Mouse (Mus musculus): ENCODE measurements around the gene Tmem59l. TPM values are rescaled to one million over a fixed set of nuclear protein-coding genes. Genes with fewer than 3 reads are reported as not detected.
A peak's percentile ranks its signal among the peaks of the same experiment; 100 is the strongest.

Gene Tmem59l
- total RNA-seq, 2 experiments from 2014 or later, result not detected

DNA sequence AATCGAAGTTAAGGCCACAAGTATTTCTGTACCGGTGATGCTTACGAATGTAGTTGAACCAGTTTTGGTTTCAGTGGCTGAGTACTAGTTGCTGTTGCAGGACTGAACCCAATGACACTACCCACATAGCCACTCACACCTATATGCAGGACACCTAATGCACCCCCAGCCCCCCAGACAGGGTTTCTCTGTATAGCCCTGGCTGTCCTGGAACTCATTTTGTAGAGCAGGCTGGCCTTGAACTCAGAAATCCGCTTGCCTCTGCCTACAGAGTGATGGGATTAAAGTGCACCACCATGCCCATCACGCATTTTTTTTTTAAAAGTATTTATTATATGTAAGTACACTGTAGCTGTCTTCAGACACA lies 19.9 kb upstream of the Tmem59l start:
- DNase-seq, result no peak

DNA sequence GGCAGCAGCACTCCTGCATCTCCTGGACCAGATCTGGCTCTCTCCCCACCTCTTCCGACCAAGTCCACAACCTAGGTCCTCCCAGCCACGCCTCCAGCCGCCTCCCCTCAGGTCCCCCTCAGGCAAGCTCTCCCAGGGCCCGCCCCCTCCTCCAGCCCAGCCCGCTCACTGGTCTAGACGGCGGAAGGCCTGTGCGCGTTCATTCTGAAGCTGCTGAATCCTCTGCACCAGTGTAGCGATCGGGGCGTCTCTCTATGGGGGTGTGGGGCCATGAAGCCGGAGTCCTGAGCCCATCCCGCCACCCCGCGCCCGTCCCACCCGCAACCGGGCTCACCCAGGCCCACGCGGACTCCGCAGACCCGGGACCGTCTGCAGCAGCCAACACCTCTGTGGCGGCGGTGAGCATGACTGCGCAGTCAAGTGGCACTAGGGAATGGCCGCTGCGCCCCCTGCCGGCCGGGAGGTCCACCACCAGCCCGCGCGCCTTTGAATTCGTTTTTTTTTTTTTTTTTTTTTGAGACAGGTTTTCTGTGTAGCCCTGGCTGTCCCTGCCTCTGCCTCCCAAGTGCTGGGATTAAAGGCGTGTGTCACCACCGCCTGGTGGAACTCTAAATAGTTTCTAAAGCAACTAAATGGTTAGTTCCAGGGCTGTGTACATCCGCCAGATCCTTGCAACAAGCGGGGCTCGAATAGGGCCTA lies 19.3 kb upstream of the Tmem59l start, which contains the start of gene Rex1bd:
Gene Rex1bd (minus strand): TSS at position 425 of the 699 bp plus-strand sequence.
- peak; percentile 96 for DNase-seq

GRCm38 (mm10) chr8:70505698-70506327 lies 18.7 kb upstream of the Tmem59l start:
- no peak for DNase-seq

DNA sequence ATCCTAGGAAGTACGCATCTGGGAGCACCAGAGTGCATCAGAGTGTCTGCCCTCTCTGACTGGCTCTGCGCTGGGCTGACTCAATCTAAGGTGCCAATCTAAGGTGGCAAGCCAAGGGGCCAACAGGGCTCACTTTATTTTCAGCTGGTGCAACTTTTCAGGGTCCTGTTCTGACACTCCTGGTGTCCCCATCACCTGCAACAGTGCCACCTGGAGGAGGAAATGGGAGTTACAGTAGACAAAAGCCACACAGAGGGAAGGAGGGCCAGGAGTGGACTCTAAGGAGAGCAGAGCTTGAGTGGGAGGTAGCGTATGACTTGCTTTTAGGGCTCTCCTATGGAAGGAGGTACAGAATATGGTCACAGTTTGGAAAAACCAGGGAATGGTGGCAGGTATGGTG lies 17.7 kb upstream of the Tmem59l start:
- DNase-seq, result peak; percentile 74 to 93

DNA sequence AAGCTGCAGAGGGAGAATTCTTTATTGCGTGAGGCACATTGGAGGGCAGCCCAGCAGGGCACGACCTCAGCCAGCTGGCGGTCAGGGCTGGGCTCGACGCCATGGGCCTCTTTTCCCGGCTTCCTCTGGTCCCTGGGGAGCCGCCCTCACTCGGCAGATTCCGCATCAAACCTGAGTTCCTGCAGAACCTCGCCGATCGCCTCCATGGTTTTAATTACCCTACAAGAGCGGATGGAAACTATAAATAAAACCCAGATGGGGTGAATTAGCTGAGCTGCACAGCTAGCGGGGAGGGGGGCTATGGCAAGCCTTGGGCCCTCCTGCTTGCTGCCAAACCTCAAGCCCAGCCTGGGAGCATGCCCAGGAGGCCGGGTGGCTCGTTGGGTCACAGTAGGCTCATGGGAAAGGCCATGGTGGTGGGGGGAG lies 17.1 kb upstream of the Tmem59l start:
- peak; percentile 80 to 81 for DNase-seq

- DNase-seq, result peak; percentile 66 to 79
Observed at GRCm38 (mm10) chr8:70503062-70503750, 16.0 kb upstream of the Tmem59l start.

GRCm38 (mm10) chr8:70502540-70502939 lies 15.4 kb upstream of the Tmem59l start:
- DNase-seq, result no peak

DNA sequence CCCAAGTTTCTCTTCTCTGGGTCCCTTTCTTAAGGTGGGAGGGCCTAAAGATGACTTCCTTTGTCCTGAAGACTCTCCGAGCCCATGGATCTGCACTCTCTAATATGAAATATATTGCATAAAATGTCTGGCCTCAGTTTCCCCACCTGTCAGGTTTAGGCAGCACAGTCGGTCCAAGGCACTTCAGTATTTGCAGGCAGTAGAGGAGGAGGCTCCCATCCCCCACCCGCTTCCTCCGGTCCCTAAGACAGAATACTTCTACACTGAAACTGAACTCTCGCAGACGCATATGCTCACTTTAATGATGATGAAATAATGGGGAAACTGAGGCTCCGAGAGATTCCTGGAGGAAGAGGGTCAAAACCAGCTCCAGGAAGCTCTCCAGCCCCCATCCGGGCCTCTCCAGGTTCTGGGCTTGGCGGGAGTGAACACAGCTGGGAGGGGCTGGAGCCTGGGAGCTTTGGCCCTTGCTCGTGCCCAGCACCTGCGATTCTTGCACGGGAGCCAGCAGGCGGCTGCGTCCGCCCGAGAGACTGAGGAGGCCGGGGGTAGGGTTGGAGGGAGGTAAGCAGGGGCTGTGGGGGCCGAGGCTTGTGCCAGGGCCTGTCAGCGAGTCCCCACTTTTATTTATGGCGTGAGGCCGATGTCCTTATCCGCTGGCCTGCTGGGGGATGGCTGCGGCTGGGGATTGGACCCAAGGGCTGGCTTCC lies 14.8 kb upstream of the Tmem59l start:
- peak; percentile 69 to 73 for DNase-seq

DNA sequence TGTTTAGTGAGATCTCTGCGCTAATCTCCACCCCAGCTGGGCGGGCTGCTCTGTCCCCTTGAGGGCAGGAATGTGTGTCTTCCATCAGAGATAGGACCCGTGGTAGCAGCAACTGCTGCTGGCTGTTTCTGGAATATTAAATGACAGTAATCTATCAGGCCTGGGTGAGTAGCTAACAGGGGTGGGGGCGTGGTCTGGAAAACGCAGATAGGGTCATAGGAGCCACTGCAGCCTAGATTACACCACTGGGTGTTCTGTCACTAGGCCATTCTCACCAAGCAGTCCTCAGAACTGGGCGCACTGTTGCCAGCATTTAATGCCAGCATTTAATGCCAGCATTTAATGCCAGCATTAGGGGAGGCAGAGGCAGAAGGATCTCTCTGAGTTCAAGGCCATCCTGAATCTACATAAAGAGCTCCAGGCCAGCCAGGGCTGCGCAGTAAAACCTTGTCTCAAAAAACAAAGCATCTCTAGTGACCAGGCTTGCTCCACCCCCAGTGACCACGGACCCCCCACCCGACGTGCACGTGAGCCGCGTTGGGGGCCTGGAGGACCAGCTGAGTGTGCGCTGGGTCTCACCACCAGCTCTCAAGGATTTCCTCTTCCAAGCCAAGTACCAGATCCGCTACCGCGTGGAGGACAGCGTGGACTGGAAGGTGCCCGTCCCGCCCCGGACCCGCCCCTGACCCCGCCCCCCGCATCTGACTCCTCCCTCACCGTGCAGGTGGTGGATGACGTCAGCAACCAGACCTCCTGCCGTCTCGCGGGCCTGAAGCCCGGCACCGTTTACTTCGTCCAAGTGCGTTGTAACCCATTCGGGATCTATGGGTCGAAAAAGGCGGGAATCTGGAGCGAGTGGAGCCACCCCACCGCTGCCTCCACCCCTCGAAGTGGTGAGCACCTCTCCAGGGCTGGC lies 13.5 kb upstream of the Tmem59l start:
- no peak for DNase-seq

GRCm38 (mm10) chr8:70495771-70496062 lies 8.6 kb upstream of the Tmem59l start:
- no peak for DNase-seq

DNA sequence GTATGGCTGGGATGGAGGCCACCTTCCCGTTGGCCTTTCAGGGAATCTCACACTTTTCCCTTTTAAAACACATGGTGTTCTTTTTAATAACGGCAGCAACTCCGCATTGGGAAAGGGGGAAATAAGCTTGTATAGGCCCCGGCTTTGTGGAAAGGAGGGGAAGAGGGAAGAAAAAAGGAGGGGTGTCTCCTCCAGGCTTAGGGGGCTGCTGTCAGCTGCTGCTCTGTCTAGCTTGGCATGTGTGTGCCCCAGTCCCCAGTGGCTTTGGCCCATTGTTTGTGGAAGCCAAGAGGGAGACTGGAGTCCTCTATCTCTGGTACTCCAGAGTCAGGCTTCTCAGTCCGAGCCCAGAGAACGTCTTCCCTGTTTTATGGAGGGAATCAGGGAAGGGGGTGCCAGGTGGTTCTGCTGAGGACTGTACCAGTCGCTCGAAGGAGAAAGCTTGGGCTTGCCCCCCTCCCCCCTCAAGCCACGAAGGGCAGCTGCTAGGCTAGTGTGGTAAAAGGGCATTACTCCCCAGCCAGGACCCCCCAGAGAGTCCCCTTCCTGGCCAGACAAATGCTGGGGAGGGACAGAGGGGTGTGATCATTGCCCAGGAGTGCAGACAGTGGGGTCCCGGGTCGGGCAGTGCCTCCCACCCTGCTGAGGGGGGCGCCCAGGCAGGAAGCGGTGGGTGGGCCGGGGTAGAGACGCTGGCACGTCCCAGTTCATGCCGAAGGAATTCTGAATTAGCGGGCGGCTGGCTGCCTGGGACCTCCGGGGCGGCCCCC lies 8.0 kb upstream of the Tmem59l start:
- DNase-seq, result no peak

- DNase-seq, result peak in 1 of 2 experiments; percentile 14
Observed at GRCm38 (mm10) chr8:70494416-70494945, 7.3 kb upstream of the Tmem59l start.

GRCm38 (mm10) chr8:70493692-70494415 lies 6.7 kb upstream of the Tmem59l start:
- no peak for DNase-seq

GRCm38 (mm10) chr8:70492664-70493640 lies 5.8 kb upstream of the Tmem59l start, which contains the start of gene Crlf1:
Gene Crlf1, plus strand, starts transcription at chr8:70493158.
- DNase-seq, result peak in 1 of 2 experiments; percentile 12

DNA sequence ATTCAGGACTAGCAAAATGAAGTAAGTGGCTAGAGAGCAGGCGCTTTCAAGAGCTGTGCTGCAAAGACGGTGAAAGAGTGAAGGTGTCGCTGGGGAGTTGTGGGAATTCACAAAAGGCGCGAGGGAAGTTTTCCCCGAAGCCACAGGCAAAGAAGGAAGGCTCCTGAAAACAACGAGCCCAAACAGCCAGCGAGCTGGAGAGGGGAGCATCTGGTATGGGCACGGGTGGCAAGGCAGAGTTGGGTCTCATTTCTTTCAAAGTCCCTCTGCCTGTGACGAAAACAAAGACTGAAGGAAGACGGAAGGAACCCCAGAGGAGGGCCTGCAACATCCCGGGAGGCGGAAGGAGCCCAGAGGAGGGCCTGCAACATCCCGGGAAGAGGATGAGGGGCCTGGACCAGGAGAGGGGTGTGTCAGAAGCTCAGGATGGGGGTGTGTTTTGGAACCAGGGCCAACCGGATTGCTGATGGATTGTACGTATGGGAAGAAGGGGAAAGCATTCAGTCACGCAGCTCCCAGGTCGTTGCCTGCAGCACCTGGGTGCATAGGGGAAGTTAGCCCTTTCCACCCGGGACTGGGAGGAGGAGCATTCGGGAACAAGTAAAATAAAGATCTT lies 3.8 kb upstream of the Tmem59l start:
- no peak for DNase-seq

DNA sequence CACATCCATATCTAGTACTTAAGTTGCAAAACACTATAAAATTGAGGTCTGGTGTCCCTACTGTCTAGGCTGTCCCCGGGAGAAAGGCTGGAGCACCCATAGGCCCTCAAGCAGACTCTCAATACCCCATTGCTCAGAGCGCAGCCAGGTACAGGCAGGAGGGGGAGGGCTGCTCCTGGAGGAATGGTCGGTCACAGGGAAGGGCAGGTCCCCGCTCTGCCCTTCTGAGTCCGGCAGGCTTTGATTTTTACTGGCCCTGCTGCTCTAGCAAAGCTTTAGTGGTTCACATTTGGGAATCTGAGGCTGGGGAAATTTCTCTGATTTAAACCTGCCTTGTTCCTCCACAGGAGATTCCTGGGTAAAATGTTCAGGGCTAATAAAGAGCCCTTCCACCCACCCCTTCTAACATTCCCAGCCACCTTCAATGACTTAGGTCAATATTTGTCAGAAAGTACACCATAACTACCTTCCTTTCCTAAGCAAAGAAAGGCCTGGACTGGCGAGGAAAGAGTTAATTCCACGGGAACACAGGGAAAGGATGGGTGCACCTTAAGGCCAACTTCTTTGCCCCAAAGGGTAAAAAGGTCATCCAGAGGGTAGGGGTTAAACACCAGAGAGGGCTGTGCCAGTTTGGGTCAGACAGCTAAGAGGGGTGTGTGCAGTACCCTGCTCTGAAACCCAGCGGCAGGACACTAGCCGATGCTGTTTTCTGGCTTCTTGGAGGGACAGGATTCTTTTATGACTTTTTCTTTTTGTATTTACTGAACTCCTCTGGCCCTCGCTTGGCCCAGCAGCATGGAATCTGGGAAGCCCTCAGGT lies 3.1 kb upstream of the Tmem59l start:
- DNase-seq, result peak in 1 of 2 experiments; percentile 10

- peak in 1 of 2 experiments; percentile 13 for DNase-seq
Observed at GRCm38 (mm10) chr8:70489576-70489975, 2.4 kb upstream of the Tmem59l start.

All from heart, adult 18-20 months (tissue).